Mouse (Mus musculus): ENCODE data around the gene Ttll7.

GRCm38 (mm10) chr3:147028382-147028781 lies 176.2 kb downstream of the Ttll7 start:
- TF ChIP-seq CTCF (IDR thresholded peaks at IDR 0.05; ENCODE audit: low read depth, low read length) (no peak), POLR2A (IDR thresholded peaks at IDR 0.05; ENCODE audit: extremely low read depth, insufficient read depth, low read length) (no peak)
